Mouse (Mus musculus): ENCODE results near the gene Vmn2r-ps130. TPM values are rescaled to one million over a fixed set of nuclear protein-coding genes. Genes with fewer than 3 reads are reported as not detected.
"Not testable (repeated sequence)": the region's sequence is repeated elsewhere in the genome, so short reads cannot be mapped to it uniquely, and the experiment has no call there.

Gene Vmn2r-ps130
- not detected for total RNA-seq (2021)

DNA sequence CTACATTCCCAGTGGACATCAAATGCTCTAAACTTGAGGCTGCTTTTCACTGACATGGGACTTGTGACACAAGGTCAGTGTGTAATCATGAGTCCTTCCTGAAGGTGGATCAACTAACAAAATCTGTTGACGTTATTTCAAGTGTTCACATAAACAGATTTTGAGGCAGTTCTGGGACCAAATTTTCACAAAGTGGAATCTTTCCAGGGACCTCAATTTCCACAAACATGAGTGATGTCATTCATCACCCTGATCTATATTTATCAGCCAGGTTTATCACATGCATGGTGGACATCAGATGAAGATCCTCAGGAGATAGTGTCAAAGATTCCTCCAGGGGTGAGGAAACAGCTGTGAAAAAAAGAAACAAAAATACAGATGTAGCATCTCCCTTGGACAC, at the start of gene Vmn2r-ps130:
TSS of gene Vmn2r-ps130 (plus strand) at position 301 of the 400 bp plus-strand sequence.
- DNase-seq: not testable (repeated sequence)

Other genes with a start within 250 kb of the Vmn2r-ps130 start
- 10 to 100 TPM in 1 of 2 experiments, 1 to 10 TPM in 1; 9.3 to 10.1 TPM for gene Zfp945, start 194.0 kb upstream of the Vmn2r-ps130 start, total RNA-seq (2021)
- not detected for gene Vmn2r113, start 118.2 kb upstream of the Vmn2r-ps130 start, total RNA-seq (2021)
- gene Zfp40, start 132.1 kb downstream of the Vmn2r-ps130 start, total RNA-seq (2021): 10 to 100 TPM; 25.2 to 25.8 TPM

Data from layer of hippocampus, postnatal 36 days (tissue).